Mouse (Mus musculus): ENCODE results near the gene Setdb1. TPM values are rescaled to one million over a fixed set of nuclear protein-coding genes. Genes with fewer than 3 reads are reported as not detected.
A peak's percentile ranks its signal among the peaks of the same experiment; 100 is the strongest.

The Setdb1 gene
- total RNA-seq, 2 experiments from 2014 or later = 20.0 to 25.2 TPM

GRCm38 (mm10) chr3:95294718-95295117 is 62.3 kb downstream of the Setdb1 start:
- no peak for DNase-seq (ENCODE audit: low spot score in 2 of 2)

- DNase-seq (ENCODE audit: low spot score in 2 of 2) = no peak
These were observed 62.7 kb downstream of the Setdb1 start for GRCm38 (mm10) chr3:95294316-95294715.

- no peak for DNase-seq (ENCODE audit: low spot score in 2 of 2)
These were observed 63.5 kb downstream of the Setdb1 start for GRCm38 (mm10) chr3:95293537-95293936.

GRCm38 (mm10) chr3:95292899-95293298 is 64.1 kb downstream of the Setdb1 start:
- DNase-seq (ENCODE audit: low spot score in 2 of 2) = no peak

GRCm38 (mm10) chr3:95291041-95291440 is 66.0 kb downstream of the Setdb1 start:
- no peak for DNase-seq (ENCODE audit: low spot score in 2 of 2)

- DNase-seq (ENCODE audit: low spot score in 2 of 2) = no peak
These were observed 66.8 kb downstream of the Setdb1 start for GRCm38 (mm10) chr3:95290156-95290555.

GRCm38 (mm10) chr3:95289419-95289818 is 67.6 kb downstream of the Setdb1 start:
- DNase-seq (ENCODE audit: low spot score in 2 of 2) = no peak

- no peak for DNase-seq (ENCODE audit: low spot score in 2 of 2)
These were observed 69.5 kb downstream of the Setdb1 start for GRCm38 (mm10) chr3:95287541-95287940.

GRCm38 (mm10) chr3:95286510-95286909 is 70.5 kb downstream of the Setdb1 start:
- DNase-seq (ENCODE audit: low spot score in 2 of 2) = no peak

- DNase-seq (ENCODE audit: low spot score in 2 of 2) = no peak
These were observed 71.0 kb downstream of the Setdb1 start for GRCm38 (mm10) chr3:95286011-95286410.

- DNase-seq (ENCODE audit: low spot score in 2 of 2) = no peak
These were observed 71.6 kb downstream of the Setdb1 start for GRCm38 (mm10) chr3:95285390-95285789.

GRCm38 (mm10) chr3:95284501-95285281 is 72.3 kb downstream of the Setdb1 start:
- DNase-seq (ENCODE audit: low spot score in 2 of 2) = peak; percentile 38 to 46

- DNase-seq (ENCODE audit: low spot score in 2 of 2) = no peak
These were observed 72.9 kb downstream of the Setdb1 start for GRCm38 (mm10) chr3:95284062-95284461.

- no peak for DNase-seq (ENCODE audit: low spot score in 2 of 2)
These were observed 73.4 kb downstream of the Setdb1 start for GRCm38 (mm10) chr3:95283589-95283941.

GRCm38 (mm10) chr3:95282865-95283588 is 74.0 kb downstream of the Setdb1 start:
- DNase-seq (ENCODE audit: low spot score in 2 of 2) = peak; percentile 73 to 74

GRCm38 (mm10) chr3:95282381-95282864 is 74.6 kb downstream of the Setdb1 start:
- DNase-seq (ENCODE audit: low spot score in 2 of 2) = peak; percentile 40 to 57

GRCm38 (mm10) chr3:95281216-95282126 is 75.5 kb downstream of the Setdb1 start, which contains the start of the genes Mindy1 and Prune1:
TSS of gene Mindy1 (plus strand) at chr3:95281345.
TSS of gene Prune1 (minus strand) at chr3:95282076.
- peak; percentile 96 to 97 for DNase-seq (ENCODE audit: low spot score in 2 of 2)

GRCm38 (mm10) chr3:95280747-95281146 is 76.3 kb downstream of the Setdb1 start:
- no peak for DNase-seq (ENCODE audit: low spot score in 2 of 2)

- no peak for DNase-seq (ENCODE audit: low spot score in 2 of 2)
These were observed 79.9 kb downstream of the Setdb1 start for GRCm38 (mm10) chr3:95277149-95277551.

GRCm38 (mm10) chr3:95276428-95276934 is 80.5 kb downstream of the Setdb1 start:
- no peak for DNase-seq (ENCODE audit: low spot score in 2 of 2)

- DNase-seq (ENCODE audit: low spot score in 2 of 2) = no peak
These were observed 81.8 kb downstream of the Setdb1 start for GRCm38 (mm10) chr3:95275161-95275560.
